Mouse (Mus musculus) adrenal gland, adult (tissue): ENCODE results near the gene Hhex.

ENCODE experiments used
- DNase-seq, 2 experiments: peaks; one replicate each; pipeline ENCODE4 v3.0.0; 2022 to 2023; ENCODE audit warnings: low spot score in 1 of 2; ENCODE audit not compliant: inconsistent age in 2 of 2

Hhex gene

DNA sequence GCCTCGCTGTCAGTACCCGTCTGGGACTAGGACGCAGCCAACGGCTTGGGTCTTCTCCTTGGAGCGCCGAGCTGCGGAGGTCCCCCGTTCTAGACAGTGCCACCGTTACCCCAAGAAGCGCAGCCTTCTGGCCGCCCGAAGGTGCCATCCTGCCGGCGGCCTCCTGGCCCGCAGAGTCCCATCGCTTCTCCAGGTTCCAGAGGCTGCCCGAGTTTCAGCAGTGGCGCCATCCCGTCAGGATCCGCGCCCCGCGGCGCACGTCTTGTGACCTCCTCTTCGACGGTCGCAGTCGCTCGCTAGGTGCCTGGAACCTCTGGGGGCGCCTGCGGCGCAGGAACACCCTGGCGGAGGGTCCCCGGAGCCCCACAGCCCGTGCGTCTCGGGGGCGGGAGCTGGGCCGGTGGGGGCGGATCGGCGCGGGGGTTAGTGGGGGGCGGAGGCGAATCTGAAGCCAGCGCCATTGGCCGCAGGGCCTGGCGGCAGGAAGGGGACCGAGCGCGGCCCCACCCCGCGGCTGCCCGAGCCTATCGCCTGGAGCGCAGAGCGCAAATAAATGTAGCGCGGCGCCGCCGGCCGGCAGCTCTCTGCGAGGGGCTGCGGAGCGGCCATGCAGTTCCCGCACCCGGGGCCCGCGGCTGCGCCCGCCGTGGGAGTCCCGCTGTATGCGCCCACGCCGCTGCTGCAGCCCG, at the start of gene Hhex:
Gene Hhex, plus strand, starts transcription at position 548 of the 689 bp plus-strand sequence.
- DNase-seq = peak; percentile 94 to 97

DNA sequence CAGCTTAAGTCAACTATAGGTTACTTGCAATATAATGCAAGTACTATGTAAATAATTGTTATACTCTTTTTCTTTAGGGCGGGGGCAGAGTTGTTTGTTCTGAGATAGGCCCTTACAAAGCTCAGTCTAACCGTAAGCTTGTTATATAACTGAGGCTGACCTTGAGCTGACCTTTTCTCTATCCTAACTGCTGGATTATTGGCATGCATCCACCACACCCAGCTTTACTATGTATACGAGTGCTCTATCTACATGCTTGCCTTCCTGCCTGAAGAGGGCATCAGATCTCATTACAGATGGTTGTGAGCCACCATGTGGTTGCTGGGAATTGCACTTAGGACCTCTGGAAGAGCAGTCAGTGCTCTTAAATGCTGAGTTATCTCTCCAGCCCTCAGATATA, 48.5 kb upstream of the Hhex start:
- peak in 1 of 2 experiments; percentile 43 for DNase-seq

DNA sequence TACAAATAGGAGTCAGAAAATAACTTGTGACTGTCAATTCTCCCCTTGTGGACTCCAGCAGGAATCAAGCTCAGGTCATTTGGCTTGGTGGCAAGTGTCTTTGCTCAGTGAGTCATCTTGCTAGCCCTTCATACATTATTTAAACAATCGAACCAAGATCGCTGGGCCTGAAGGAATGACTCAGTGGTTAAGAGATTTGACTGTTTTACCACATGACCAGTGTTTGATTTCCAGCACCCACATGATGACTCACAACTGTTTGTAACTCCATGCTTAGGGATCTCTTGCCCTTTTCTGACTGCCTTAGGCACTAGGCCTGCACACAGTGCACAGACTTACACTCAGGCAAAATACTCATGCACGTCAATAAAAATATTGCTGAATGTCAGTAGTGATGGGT, 42.7 kb upstream of the Hhex start:
- no peak for DNase-seq

- no peak for DNase-seq
These were observed 38.3 kb upstream of the Hhex start for GRCm38 (mm10) chr19:37396279-37396678.

- no peak for DNase-seq
These were observed 33.7 kb upstream of the Hhex start for GRCm38 (mm10) chr19:37400936-37401335.

DNA sequence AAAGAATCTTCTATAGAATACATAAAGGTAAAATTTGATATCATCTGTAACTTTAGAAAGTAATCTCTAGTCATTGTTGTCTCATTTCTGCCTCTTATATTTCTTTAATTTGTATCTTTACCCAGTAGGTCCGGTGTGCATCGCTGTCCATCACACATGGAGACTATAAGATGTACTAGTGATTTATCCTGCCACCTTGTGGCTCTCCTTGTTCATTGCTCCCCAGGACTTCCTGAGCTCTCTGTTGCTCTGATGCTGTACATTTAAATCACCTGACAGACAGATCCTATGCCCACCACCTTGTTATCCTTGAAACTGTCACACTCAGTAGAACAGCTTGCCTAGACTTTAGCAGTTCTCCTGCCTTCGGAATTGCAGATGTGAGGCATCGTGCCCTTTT, 16.3 kb upstream of the Hhex start:
- DNase-seq = peak in 1 of 2 experiments; percentile 73

- DNase-seq = peak; percentile 63 to 88
These were observed 15.0 kb upstream of the Hhex start for GRCm38 (mm10) chr19:37419613-37420012.

- DNase-seq = no peak
These were observed 6.0 kb upstream of the Hhex start for GRCm38 (mm10) chr19:37428589-37428988.

GRCm38 (mm10) chr19:37431139-37431756, 3.4 kb upstream of the Hhex start:
- DNase-seq = no peak

- DNase-seq = no peak
These were observed 1.6 kb upstream of the Hhex start for GRCm38 (mm10) chr19:37432868-37433570.

- DNase-seq = peak in 1 of 2 experiments; percentile 65
These were observed 731 bp upstream of the Hhex start for GRCm38 (mm10) chr19:37433895-37434262.

- DNase-seq = peak; percentile 76 to 91
These were observed 637 bp downstream of the Hhex start for GRCm38 (mm10) chr19:37435041-37435852.

DNA sequence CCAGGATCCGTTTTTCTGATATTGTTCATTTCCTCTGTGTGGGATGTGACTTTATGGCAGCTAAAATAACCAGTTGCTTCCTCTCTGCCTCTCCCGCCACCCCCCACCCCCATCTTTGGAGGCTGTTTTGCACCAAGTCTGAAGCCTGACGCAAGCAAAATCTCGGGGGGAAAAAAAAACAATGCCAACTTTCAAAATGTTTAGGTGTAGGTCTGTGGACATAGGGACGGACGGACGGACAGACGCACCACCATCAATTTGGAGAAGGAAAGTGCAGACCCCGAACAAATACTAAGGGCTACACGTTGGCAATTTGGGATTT, 1.2 kb downstream of the Hhex start:
- no peak for DNase-seq

- DNase-seq = peak; percentile 54 to 62
These were observed 2.1 kb downstream of the Hhex start for GRCm38 (mm10) chr19:37436514-37437288.

GRCm38 (mm10) chr19:37437289-37437606, 2.6 kb downstream of the Hhex start:
- no peak for DNase-seq

DNA sequence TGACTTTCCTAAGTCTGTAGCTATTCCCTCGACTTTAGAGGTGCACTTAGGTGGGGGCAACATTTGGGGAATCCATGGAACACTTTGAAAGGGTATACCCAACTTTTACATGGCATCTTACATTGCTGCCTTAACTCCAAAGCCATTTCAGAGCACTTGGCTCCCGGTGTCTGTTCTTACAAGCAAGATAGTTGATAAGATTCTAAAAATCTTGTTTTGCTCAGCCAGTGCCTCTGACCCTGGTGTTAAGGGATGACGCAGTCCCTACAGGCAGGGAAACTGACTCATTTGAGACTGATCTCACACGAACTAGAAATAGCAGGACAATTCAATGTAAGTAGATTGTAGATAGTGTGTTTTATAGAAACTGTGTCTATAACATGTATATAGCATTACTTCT, 5.6 kb downstream of the Hhex start:
- peak; percentile 52 to 75 for DNase-seq

- DNase-seq = peak; percentile 88 to 89
These were observed 6.3 kb downstream of the Hhex start for GRCm38 (mm10) chr19:37440708-37441475.

- peak in 1 of 2 experiments; percentile 56 for DNase-seq
These were observed 8.1 kb downstream of the Hhex start for GRCm38 (mm10) chr19:37442524-37443286.

GRCm38 (mm10) chr19:37443631-37444140, 9.1 kb downstream of the Hhex start:
- DNase-seq = peak; percentile 41 to 71
